Mouse (Mus musculus): ENCODE results near the gene Smok2b. TPM values are rescaled to one million over a fixed set of nuclear protein-coding genes. Genes with fewer than 3 reads are reported as not detected.

Smok2b gene
- polyA plus RNA-seq (2012; rRNA removed), result not detected in 2 replicates

DNA sequence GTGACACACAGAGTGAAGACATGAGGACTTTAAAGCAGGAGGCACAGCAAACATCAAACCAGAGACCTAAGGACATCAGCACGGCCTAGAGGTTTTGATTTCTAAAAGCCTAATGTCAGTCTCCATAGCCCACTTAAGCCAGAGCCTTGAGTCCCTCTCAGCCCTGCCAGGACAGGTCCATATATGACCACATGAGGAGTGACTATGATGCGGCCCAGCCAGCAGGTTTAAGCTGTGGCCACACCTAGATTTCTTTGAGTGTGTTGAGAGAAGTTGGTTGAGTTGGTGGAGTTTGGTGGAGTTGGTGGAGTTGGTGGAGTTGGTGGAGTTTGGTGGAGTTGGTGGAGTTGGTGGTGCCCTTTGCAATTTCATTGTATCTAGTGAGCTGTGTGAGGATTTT lies at the start of gene Smok2b:
Smok2b (plus strand) TSS at position 301 of the 400 bp plus-strand sequence.

DNA sequence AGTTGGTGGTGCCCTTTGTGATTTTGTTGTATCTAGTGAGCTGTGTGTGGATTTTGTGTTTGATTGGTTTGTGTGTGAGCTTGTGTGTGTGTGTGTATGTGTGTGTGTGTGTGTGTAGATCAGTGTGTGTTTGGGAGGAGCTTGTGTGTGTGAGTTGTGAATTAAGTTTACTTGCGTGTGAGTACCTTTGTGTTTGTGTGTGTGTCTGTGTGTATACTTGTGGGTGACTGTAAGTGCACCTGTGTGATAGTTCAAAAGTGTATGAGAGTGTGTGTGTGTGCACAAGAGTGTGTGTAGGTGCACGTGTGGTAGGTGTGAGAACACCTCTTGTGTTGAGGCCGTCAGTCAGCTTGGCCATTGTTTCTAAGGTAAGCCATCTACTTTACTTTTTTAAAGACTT lies 9.2 kb upstream of the Smok2b start, which contains the start of gene Smok2a:
Smok2a (plus strand) TSS at position 301 of the 400 bp plus-strand sequence.

Other genes with a start within 250 kb of the Smok2b start
- gene Wtap, start 236.1 kb upstream of the Smok2b start, polyA plus RNA-seq (2012; rRNA removed), result 28.0 and 31.6 TPM in 2 replicates
- gene Sod2, start 223.4 kb upstream of the Smok2b start, polyA plus RNA-seq (2012; rRNA removed), result 91.4 and 92.0 TPM in 2 replicates
- gene Gpr31b, start 178.0 kb upstream of the Smok2b start, polyA plus RNA-seq (2012; rRNA removed), result 0.02 TPM in 1 of 2 replicates, not detected in the other
- 0.03 TPM in 2 replicates for gene Tcp10b, start 169.2 kb upstream of the Smok2b start, polyA plus RNA-seq (2012; rRNA removed)
- 0.01 TPM in 1 of 2 replicates, not detected in the other for gene Unc93a, start 98.4 kb upstream of the Smok2b start, polyA plus RNA-seq (2012; rRNA removed)
- gene Smok2a, start 9.1 kb upstream of the Smok2b start, polyA plus RNA-seq (2012; rRNA removed), result not detected in 2 replicates
- not detected in 2 replicates for gene Tcp10c, start 124.3 kb downstream of the Smok2b start, polyA plus RNA-seq (2012; rRNA removed)